Mouse (Mus musculus) heart, adult 9 months (tissue): ENCODE measurements around the gene Tppp3.

Source experiments
- DNase-seq, 2 experiments: peaks; one replicate each; pipeline ENCODE4 v3.0.0; 2022; ENCODE audit warnings: low spot score in 2 of 2

Gene Tppp3

GRCm38 (mm10) chr8:105484392-105484791 lies 13.1 kb upstream of the Tppp3 start:
- DNase-seq = peak in 1 of 2 experiments; percentile 54

- DNase-seq = peak in 1 of 2 experiments; percentile 19
Measured at GRCm38 (mm10) chr8:105484030-105484368, 12.7 kb upstream of the Tppp3 start.

- peak in 1 of 2 experiments; percentile 65 for DNase-seq
Measured at GRCm38 (mm10) chr8:105483212-105484029, 12.1 kb upstream of the Tppp3 start.

DNA sequence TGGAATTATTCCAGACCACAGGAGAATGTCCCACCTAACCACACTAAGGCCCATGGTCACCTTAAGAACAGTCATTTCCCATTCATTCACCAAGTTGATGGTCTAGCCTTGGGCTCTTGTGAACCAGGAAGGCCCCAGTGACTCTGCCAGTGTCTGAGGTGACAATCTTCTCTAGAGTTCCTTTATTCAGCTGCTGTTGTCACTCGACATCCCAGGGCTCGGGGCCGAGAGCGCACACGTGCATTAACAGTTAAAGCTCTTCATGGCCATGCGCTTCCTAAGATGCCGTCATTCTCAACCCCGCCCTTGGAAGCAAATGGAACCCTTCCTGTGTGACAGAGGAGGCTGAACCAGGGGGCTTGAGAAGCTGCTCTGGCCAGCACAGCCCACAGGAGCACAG lies 10.8 kb upstream of the Tppp3 start:
- DNase-seq = no peak

- DNase-seq = no peak
Measured at GRCm38 (mm10) chr8:105481453-105481852, 10.1 kb upstream of the Tppp3 start.

DNA sequence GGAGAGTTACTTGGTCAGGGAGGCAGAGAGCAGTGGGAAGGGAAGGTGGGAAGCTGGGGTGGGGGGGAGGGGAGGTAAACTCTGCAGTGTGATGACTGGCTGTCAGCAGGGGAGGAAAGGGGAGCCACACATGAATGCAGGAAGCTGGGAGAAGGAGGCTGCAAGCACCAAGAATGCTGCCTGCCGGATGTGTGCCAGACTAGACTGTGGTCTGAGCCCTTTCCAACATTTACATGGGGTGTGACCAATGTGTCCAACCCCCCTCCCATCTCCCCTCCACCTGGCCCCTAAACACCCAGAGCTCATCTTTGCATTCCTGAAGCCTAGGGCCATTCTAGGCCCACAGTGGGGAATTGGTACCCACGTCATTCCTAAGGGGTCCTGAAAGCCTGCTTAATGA lies 9.7 kb upstream of the Tppp3 start:
- DNase-seq = no peak

- DNase-seq = no peak
Measured at GRCm38 (mm10) chr8:105477792-105478191, 6.5 kb upstream of the Tppp3 start.

GRCm38 (mm10) chr8:105476628-105477413 lies 5.5 kb upstream of the Tppp3 start:
- DNase-seq = peak in 1 of 2 experiments; percentile 66

DNA sequence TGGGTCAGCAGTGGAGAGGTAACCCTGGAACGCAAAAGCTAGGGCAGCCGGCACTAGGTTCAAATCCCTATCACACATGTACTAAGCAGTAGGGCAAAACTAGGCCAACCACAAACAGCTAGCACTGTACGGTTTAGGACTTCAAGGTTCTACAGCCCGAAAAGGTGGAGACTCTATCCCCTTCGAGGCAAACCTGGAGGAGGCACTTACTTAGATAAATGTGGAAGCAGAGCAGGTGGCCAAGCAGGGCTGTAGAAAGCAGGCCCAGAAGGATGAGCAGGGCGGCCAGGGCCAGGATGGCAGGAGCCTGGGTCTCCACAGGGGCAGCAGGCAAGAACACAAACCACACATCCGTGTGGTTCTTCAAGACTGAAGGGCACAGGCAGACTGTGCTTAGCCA lies 4.8 kb upstream of the Tppp3 start:
- DNase-seq = no peak

DNA sequence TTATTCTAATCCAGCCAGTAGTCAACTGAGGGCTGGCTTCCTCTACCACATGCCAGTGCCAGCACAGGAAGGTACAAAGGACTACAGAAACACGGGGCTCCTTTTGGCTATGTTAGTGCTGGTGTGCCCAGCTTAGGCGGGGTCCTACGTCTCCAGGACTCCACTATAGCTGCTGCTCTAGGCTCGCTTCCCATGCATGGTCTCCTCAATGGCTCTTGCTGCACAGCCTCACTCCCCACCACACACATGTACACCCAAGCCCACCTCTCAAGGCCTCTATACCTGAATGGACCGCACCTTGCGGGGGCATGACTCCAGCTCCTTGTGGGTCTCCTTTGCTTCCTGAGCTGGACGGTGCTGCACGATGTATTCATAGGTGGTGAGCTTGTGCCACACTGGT lies 4.4 kb upstream of the Tppp3 start:
- DNase-seq = no peak

GRCm38 (mm10) chr8:105475254-105475653 lies 3.9 kb upstream of the Tppp3 start:
- DNase-seq = peak; percentile 81

- no peak for DNase-seq
Measured at GRCm38 (mm10) chr8:105474680-105475079, 3.4 kb upstream of the Tppp3 start.

- peak; percentile 73 to 75 for DNase-seq
Measured at GRCm38 (mm10) chr8:105473816-105474606, 2.7 kb upstream of the Tppp3 start.

DNA sequence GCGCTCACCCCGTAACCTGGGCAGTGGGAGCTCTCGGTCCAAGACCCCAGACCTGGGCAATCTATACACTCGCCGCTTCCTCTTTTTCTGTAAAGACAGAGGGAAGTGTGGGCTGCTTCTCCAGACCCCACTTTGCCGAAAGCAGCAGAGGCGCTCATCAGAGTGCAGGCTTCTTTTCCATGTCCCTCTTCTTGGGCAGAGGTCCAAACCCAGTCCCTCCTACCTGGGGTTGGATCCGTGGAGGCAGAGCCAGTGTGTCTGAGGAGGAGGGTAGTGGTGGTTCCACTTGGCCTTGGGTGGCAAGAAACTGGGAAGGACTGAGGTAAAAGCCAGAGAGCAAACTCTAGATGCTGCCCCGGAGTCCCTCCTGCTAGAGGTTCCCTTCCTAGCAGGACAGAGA lies 1.7 kb upstream of the Tppp3 start:
- DNase-seq = no peak

DNA sequence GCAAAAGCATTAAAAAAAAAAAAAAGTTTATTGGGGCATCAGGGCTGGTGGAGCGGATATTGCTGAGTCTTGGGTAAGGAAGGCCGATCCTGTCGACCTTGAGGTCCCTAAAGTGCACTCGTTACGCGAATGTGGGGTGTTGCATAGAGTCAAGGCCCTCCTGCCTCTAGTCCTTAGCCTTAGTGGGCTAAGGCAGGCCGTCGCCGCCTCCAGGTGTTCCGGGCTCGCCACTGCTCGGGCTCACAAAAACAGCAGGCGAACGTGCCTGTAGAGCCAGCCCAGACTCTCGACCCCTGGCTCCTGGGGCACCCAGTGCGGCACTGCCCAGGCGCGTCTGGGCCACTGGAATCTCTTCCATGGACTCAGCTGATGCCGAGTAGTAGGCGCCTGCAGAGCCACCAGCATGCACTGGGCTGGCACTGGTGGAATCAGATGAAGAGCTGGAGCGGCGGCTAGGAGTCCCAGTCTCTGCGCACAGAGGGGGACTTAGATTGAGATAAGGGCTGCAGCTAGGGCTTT lies 1.1 kb upstream of the Tppp3 start:
- no peak for DNase-seq

DNA sequence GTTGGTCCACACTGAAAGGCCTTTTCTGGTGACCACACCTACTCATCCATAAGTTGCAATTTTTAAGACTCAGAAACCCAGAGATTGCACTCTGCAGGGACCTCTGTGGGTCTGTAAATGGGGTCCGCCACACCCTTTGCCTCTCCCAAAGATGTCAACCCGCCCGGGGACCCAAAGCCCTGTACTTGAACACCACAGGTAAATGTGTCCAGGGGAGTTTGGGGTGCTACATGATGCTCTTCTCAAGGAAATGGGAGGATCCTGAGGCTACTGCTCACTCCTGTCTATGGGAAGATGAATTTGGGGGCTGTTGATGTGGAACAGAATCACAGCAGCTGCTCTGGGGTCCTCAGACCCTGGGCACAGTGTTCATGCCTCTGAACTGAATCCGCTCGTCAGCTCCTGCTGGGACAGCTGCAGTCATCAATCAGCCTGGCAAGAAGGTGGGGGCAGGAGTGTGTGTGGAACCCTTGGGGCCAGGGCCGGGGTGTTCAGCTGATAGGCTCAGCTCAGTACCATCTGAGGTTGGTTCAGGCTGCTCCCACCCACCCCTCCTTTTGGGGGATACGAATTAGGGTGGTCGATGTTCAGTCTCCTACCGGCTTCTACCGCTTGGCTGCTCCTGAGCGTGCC lies 529 bp downstream of the Tppp3 start:
- DNase-seq = no peak

DNA sequence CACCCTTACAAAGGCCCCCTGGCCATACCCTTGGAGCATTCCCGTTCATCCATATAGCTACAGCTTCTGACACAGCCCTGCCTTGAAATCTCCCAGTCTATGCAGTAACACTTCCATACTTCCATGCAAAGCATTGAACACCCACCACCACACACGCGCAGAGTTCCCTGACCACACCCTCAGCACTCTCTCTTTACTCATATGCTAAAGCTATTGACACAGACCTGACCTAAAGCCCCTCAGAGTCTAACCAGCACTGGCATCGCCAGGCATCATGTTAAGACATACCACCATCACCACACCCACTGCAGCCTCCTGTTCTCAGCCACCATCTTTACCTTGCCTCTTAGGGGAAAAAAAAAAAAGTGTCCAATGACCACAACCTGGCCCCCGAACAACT lies 1.1 kb downstream of the Tppp3 start:
- DNase-seq = no peak

GRCm38 (mm10) chr8:105469816-105470215 lies 1.5 kb downstream of the Tppp3 start:
- no peak for DNase-seq

- peak; percentile 70 to 72 for DNase-seq
Measured at GRCm38 (mm10) chr8:105469041-105469695, 2.2 kb downstream of the Tppp3 start.

GRCm38 (mm10) chr8:105468002-105468720 lies 3.2 kb downstream of the Tppp3 start:
- no peak for DNase-seq
